Mouse (Mus musculus) cortical plate, adult 2 months (tissue): ENCODE measurements around the gene Uckl1.

ENCODE experiments used
- CTCF ChIP-seq: fragments of 200-500 bp; IDR thresholded peaks from 2 replicates; pipeline ENCODE4 v1.5.1; 2011; ENCODE audit warnings: mild to moderate bottlenecking, control low read depth, low read length; ENCODE audit not compliant: insufficient read depth; ENCODE audit errors: extremely low read depth
- POLR2A ChIP-seq: fragments of 200-500 bp; IDR thresholded peaks from 2 replicates; pipeline ENCODE4 v1.6.1; 2011; ENCODE audit warnings: mild to moderate bottlenecking, low read length, control low read depth; ENCODE audit not compliant: insufficient read depth; ENCODE audit errors: extremely low read depth

- TF ChIP-seq CTCF: no peak
- TF ChIP-seq POLR2A: no peak
These were observed 17.1 kb upstream of the Uckl1 start for GRCm38 (mm10) chr2:181601751-181602145.
